Mouse (Mus musculus): ENCODE measurements around the gene Ddc.

Ddc gene

GRCm38 (mm10) chr11:11875230-11875629 is 22.7 kb downstream of the Ddc start:
- no peak for DNase-seq

DNA sequence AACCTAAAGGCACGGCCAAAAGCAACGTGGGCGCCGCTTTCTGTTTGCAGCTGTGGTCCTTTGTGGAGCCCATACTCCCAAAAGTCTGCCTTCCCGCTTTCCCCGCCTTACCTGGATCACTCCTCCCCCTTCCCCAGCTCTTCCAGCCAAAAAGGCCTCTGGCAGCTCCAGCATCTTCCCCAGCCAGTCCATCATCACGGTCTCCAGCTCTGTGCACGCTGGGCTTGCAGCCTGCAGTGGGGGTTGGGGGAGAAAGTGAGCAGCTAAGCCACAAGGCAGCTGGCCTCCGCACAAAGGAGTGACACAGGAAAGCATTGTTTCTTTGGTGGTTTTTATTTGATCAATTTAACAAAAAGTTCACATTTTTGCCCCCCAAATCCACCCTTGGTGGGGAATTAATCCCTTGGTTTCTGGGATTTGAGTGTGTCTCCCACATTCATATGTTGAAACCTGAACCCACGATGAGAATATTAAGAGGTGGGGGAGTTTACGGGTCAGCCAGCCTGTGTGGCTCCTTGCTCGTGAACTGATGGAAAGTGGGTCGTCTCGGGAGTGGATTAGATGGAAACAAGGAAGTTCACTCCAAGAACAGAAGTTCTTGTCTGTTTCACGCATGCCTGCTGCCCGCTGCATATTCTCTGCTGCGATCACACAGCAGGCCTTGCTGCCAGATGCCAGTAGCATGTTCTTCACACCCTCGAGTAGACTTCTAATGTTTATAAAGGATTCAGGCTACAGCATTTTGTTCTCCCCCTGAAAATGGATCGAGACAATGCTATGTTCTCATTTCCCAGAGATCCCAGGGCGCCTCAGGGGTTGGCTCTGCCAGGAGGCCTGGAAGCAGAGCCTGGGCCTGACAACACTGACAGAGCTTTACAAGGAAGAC is 24.7 kb downstream of the Ddc start:
- DNase-seq: peak; percentile 35

DNA sequence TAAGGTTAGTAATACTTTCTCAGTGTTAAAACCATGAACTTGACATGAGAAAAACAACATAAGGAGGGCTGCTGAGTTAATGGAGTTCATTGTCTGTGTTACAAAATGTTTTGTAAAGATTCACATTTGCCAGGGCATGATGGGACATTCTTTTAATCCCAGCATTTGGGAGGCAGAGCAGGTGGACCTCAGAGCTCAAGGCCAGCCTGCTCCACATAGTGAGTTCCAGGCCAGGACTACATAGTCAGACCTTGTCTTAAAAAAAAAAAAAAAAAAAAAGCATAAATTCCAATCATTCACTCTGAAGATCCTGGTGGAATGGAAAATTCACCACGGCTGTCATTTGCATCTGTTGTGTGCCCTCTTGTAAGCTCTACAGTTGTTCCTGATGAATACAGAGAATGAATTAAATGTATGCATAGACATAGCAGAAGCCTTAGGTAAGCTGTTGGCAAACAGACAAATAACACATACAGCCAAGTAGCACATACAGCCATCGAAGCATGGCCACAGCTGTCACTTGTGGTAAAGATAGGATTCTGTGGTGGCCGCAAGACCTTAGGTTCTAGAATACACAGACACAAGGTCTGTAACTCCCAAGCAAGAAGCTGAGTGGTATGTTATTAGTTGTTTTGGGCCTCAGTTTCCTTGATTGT is 25.7 kb downstream of the Ddc start:
- no peak for DNase-seq

DNA sequence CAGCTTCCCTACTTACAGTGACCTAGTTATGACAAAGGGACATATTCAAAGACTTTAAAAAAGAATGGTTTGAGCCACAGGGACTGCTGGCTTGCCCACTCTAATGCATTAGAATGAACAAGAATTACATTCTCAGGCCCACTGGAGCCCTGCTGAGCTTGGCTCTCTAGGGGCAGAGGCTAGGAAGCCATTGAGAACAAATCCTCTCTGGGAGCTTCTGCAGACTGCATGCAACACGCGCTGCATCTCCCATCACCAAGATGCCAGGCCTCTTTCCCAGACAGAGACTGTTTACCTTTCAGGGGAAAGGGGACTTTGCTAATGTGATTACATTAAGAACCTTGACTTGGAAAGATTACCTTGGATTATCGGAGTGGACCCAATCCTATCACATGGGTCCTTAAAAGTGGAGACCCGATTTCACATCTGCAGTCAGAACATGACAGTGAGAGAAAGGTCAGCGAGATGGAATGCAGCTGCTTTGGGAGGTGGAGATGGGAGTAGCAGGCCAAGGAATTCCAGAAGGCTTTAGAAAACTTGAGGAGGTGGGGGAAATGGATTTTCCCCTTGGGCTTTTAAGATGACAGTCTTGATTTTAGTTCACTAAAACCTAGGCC is 26.6 kb downstream of the Ddc start:
- DNase-seq: no peak

DNA sequence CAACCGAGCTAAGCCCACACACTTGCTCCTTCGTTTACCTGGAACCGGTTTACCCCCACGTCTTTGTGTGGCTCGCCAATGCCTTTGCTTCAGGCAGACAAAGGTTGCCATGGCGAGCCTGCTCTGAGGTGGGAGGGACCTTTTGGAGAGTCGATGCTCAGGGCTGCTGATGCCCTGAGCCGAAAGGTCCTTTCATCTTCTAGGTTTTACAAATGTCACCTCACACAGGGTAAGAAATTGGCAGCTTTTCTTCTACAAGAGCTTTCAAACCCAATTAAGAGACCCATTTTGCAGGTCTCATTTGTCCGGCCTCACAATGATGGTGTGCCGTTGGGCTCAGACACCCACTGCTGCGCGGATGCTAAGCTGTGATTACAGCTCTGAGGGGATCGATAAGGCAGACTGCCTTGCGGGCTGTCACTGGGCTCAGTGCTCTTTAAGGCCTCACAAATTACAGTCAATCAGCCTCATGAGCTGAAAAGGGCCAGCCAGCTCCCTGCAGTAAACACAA is 29.9 kb downstream of the Ddc start:
- no peak for DNase-seq

DNA sequence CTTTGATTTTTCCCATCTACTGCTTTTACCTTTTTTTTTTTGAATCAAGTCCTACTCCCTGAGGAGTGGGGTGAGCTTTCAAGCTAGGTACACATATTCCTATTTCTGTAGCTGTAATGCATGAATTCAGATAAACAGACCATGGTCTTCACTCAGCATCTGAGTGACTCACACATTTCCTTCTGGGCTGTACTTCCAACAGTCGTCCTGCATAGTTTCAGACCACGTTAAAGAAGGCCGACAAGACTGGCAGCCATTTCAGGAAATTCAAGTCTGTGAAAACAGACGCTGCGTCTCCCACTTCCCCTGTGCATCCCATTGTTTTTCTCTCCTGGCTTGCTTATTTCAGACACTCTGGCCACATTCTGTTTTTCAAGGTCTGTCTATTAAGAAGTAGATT is 31.2 kb downstream of the Ddc start:
- DNase-seq: no peak

- no peak for DNase-seq
Observed at GRCm38 (mm10) chr11:11865128-11865527, 32.8 kb downstream of the Ddc start.

GRCm38 (mm10) chr11:11864446-11865101 is 33.4 kb downstream of the Ddc start:
- no peak for DNase-seq

DNA sequence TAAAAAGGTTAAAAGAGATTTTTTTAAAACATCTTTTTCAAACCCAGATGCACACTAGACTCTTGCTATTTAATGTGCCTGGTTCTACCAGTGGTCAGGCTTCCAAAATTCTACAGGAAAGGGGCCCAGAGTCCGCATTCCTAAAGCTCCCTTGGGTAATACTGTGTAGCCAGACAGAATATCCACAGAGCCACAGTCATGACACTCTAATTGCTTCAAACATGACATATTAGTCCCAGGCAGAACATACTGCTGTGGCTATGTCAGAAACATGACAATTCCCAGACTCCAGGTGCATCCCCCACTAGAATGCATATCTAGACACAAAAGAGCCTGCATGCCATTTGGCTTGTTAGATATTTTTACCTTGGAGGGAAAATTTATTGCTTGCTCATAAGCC is 35.4 kb downstream of the Ddc start:
- DNase-seq: no peak

DNA sequence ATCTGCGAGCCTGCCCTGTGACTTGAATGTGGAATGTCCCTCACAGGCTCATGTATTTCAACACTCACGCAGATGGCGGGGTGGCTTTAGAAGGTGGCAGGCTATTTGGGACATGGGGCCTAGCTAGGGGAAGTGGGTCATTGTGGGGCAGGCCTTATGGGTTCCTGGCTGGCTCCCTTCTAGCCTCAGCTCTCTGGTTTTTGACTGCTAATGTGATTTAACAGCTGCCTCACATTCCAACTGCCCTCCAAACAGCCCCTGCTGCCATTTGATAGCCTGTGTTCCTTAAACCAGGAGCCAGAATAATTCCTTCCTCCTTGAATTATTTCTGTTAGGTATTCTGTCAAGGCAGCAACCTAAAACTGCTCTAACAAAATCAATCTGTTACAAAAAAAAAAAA is 41.0 kb downstream of the Ddc start:
- no peak for DNase-seq

- DNase-seq: peak; percentile 18
Observed at GRCm38 (mm10) chr11:11855685-11856131, 42.2 kb downstream of the Ddc start.

GRCm38 (mm10) chr11:11855061-11855672 is 42.8 kb downstream of the Ddc start:
- no peak for DNase-seq

- no peak for DNase-seq
Observed at GRCm38 (mm10) chr11:11853731-11854461, 44.0 kb downstream of the Ddc start.

- DNase-seq: no peak
Observed at GRCm38 (mm10) chr11:11851957-11852505, 45.9 kb downstream of the Ddc start.

- DNase-seq: no peak
Observed at GRCm38 (mm10) chr11:11850476-11851267, 47.3 kb downstream of the Ddc start.

GRCm38 (mm10) chr11:11849513-11850311 is 48.2 kb downstream of the Ddc start:
- DNase-seq: no peak

- DNase-seq: no peak
Observed at GRCm38 (mm10) chr11:11848467-11848866, 49.5 kb downstream of the Ddc start.

DNA sequence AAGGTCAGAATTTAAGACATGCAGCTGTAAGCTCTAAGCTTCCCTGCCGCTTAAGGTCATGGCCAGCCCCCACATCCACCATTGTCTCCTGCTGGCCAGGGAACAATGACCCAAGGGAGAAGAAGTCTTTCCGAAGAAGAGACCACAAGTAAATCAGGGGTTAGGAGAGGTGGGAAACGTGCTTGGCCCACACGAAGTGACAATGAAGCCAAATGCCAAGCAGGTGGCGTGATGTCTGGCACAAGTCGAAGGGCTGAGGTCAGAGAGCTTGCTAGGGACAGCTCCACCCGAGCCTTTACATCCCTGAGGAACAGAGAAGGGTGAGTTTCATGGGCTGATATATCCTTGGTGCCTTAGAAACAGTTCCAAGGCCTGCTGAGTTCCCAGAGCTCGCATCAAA is 52.9 kb downstream of the Ddc start:
- DNase-seq: no peak

DNA sequence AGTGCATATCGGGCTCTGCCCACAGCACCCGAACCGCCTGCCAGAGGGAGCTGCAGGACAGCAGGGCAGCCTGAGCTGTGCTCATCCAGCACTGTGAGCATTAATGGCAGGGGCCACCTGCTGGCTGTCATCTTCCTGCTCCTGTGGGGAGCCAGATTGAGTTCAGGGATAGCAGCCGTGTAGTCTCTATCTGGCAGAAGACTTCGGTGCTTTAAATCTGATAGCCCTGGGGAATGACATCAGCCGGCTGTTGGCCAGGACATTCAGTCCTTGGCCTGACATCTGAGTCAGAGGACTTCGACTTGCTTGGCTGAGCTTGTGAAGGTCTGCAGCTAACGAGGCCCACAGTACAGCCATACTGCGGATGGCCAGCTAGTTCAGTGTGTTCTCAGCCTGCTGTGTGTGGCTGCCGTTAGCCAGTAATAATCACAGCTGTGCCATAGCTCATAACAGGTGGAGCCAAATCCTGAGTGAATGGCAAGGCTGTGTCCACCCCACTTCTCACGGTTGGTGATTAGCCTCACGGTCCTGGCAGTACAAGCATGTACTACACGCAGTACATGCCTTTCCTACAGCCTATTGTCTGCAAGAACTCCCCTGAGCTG is 53.5 kb downstream of the Ddc start:
- peak; percentile 69 for DNase-seq

Measured in kidney, postnatal 10 days (tissue).